Mouse (Mus musculus): ENCODE measurements at regions not wholly inside any gene's neighbourhood (a gene's known extent, or its start where the extent isn't known, plus 50 kb on each side); places are given as distances from the start of the nearest gene placed in this dataset.

DNA sequence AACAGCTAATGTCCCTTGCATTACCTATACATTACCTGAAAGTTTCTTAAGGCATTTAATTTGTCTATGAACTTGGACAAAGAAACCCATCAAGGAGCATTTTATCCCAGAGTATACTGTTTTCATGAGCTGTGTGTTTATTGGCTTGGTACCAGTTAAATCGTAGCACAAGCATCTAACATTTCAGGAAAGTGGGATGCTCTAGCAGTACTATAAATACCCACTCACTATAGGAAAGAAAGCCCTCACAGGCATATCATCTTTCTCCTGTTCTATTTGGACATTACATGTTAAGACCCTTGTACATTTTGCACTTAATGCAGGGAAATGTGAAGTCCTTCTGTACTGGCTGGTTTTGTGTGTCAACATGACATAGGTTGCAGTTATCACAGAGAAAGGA lies 163.9 kb downstream of the Ptprc start:
- Histone ChIP-seq H3K9ac (ENCODE audit: low read depth, low read length) (no peak overlapping the region), H3K36me3 (ENCODE audit: control insufficient read depth, insufficient read depth, low read length) (no peaks in the 10 kb centered on the region), H3K27ac (ENCODE audit: low read length) (no peak overlapping the region), H3K4me2 (ENCODE audit: low read depth, low read length) (no peak overlapping the region), H3K27me3 (replicated peaks; ENCODE audit: control insufficient read depth, insufficient read depth, low read length) (no peaks in the 10 kb centered on the region), H3K4me1 (ENCODE audit: control insufficient read depth, insufficient read depth, low read length) (no peaks in the 10 kb centered on the region), H3K9me3 (ENCODE audit: control insufficient read depth, low read length) (no peaks in the 10 kb centered on the region), H3K4me3 (ENCODE audit: low read length) (no peak overlapping the region)
- no peak for ATAC-seq
- 70% methylated on average over 1 of the region's 1 CpGs for WGBS

- 53% methylated on average over 7 of the region's 7 CpGs for WGBS
- Histone ChIP-seq H3K27me3 (replicated peaks; ENCODE audit: control insufficient read depth, insufficient read depth, low read length) (no peaks in the 10 kb centered on the region), H3K4me3 (ENCODE audit: low read length) (no peak overlapping the region), H3K36me3 (ENCODE audit: control insufficient read depth, insufficient read depth, low read length) (no peaks in the 10 kb centered on the region), H3K27ac (ENCODE audit: low read length) (no peak overlapping the region), H3K9me3 (ENCODE audit: control insufficient read depth, low read length) (no peaks in the 10 kb centered on the region), H3K4me1 (ENCODE audit: control insufficient read depth, insufficient read depth, low read length) (no peaks in the 10 kb centered on the region), H3K9ac (ENCODE audit: low read depth, low read length) (no peak overlapping the region), H3K4me2 (ENCODE audit: low read depth, low read length) (no peak overlapping the region)
- ATAC-seq = no peak
These were observed 164.5 kb downstream of the Ptprc start for GRCm38 (mm10) chr1:138010910-138011477.

- 16% methylated on average over 1 of the region's 1 CpGs for WGBS
These were observed 168.7 kb downstream of the Ptprc start for GRCm38 (mm10) chr1:138006811-138007210.

DNA sequence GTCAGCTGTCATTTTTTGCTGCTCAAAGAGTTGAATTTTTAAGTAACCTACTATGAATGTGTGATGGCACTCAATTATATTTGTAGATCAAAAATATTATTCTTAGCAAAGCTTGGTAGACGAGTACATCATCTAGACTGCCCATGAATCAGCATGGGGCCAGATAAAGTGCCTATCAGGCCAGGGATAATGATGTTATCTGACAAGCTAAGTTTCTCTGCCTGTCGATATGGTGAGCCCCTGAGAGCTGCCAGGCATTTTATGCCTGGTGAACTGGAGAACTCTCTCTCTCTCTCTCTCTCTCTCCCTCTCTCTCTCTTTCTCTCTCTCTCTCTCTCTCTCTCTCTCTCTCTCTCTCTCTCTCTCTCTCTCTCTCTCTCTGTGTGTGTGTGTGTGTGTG lies 171.2 kb downstream of the Ptprc start:
- no peak overlapping the region for H3K4me3 ChIP-seq (ENCODE audit: low read length)
- H3K36me3 ChIP-seq (ENCODE audit: control insufficient read depth, insufficient read depth, low read length) = no peaks in the 10 kb centered on the region
- no peak for ATAC-seq
- 60% methylated on average over 2 of the region's 2 CpGs for WGBS
- H3K27ac ChIP-seq (ENCODE audit: low read length) = no peak overlapping the region
- H3K9me3 ChIP-seq (ENCODE audit: control insufficient read depth, low read length) = no peaks in the 10 kb centered on the region
- H3K9ac ChIP-seq (ENCODE audit: low read depth, low read length) = no peak overlapping the region
- no peaks in the 10 kb centered on the region for H3K27me3 ChIP-seq (replicated peaks; ENCODE audit: control insufficient read depth, insufficient read depth, low read length)
- no peaks in the 10 kb centered on the region for H3K4me1 ChIP-seq (ENCODE audit: control insufficient read depth, insufficient read depth, low read length)
- H3K4me2 ChIP-seq (ENCODE audit: low read depth, low read length) = no peak overlapping the region

More at GRCm38 (mm10) chr1:138006811-138007210, 168.7 kb downstream of the Ptprc start:
- ATAC-seq = no peak
- Histone ChIP-seq H3K4me3 (ENCODE audit: low read length) (no peak overlapping the region), H3K9me3 (ENCODE audit: control insufficient read depth, low read length) (no peaks in the 10 kb centered on the region), H3K36me3 (ENCODE audit: control insufficient read depth, insufficient read depth, low read length) (no peaks in the 10 kb centered on the region), H3K9ac (ENCODE audit: low read depth, low read length) (no peak overlapping the region), H3K4me1 (ENCODE audit: control insufficient read depth, insufficient read depth, low read length) (no peaks in the 10 kb centered on the region), H3K27ac (ENCODE audit: low read length) (no peak overlapping the region), H3K27me3 (replicated peaks; ENCODE audit: control insufficient read depth, insufficient read depth, low read length) (no peaks in the 10 kb centered on the region), H3K4me2 (ENCODE audit: low read depth, low read length) (no peak overlapping the region)

DNA sequence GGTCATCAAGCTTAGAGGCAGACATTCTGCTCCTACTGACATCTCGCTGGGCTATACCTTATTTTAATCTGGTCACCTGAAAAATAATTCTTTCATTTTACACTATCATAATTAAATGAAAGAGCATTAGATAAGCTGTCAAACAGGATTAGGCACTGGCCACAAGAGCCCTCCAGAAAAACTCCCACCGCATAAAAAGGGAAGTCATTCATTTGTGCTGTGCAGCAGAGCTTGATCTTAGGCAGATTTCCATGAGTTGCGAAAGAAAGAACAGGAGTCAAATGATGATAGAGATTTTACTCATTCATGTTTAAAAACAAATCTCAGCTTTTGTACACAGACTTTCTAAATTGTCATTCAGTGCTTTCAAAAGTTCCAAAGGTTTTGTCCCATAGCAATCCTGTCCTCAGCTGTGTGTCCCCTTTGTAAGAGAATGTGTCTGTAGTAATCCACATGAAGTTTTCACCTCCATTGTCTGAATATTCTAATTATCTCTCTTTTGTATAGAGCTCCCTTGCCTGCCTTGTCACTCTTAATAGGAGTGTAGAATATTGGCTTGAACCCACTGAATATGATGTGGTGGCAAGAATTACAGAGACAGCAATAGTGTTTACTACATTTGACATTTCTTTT lies 176.1 kb downstream of the Ptprc start:
- Histone ChIP-seq H3K9me3 (ENCODE audit: control insufficient read depth, low read length) (no peaks in the 10 kb centered on the region), H3K27ac (ENCODE audit: low read length) (no peak overlapping the region), H3K4me3 (ENCODE audit: low read length) (no peak overlapping the region), H3K27me3 (replicated peaks; ENCODE audit: control insufficient read depth, insufficient read depth, low read length) (no peaks in the 10 kb centered on the region), H3K4me2 (ENCODE audit: low read depth, low read length) (no peak overlapping the region), H3K36me3 (ENCODE audit: control insufficient read depth, insufficient read depth, low read length) (no peaks in the 10 kb centered on the region), H3K9ac (ENCODE audit: low read depth, low read length) (no peak overlapping the region), H3K4me1 (ENCODE audit: control insufficient read depth, insufficient read depth, low read length) (no peaks in the 10 kb centered on the region)
- ATAC-seq = no peak
- WGBS = 78% methylated on average over 3 of the region's 3 CpGs

GRCm38 (mm10) chr1:137996041-137996440 lies 179.5 kb downstream of the Ptprc start:
- no peak overlapping the region for H3K9ac ChIP-seq (ENCODE audit: low read depth, low read length)
- WGBS = 83% methylated on average over 2 of the region's 2 CpGs
- no peaks in the 10 kb centered on the region for H3K9me3 ChIP-seq (ENCODE audit: control insufficient read depth, low read length)
- no peak overlapping the region for H3K4me2 ChIP-seq (ENCODE audit: low read depth, low read length)
- no peaks in the 10 kb centered on the region for H3K27me3 ChIP-seq (replicated peaks; ENCODE audit: control insufficient read depth, insufficient read depth, low read length)
- peak; percentile 94 for ATAC-seq
- H3K27ac ChIP-seq (ENCODE audit: low read length) = no peak overlapping the region
- no peaks in the 10 kb centered on the region for H3K36me3 ChIP-seq (ENCODE audit: control insufficient read depth, insufficient read depth, low read length)
- no peaks in the 10 kb centered on the region for H3K4me1 ChIP-seq (ENCODE audit: control insufficient read depth, insufficient read depth, low read length)
- no peak overlapping the region for H3K4me3 ChIP-seq (ENCODE audit: low read length)

DNA sequence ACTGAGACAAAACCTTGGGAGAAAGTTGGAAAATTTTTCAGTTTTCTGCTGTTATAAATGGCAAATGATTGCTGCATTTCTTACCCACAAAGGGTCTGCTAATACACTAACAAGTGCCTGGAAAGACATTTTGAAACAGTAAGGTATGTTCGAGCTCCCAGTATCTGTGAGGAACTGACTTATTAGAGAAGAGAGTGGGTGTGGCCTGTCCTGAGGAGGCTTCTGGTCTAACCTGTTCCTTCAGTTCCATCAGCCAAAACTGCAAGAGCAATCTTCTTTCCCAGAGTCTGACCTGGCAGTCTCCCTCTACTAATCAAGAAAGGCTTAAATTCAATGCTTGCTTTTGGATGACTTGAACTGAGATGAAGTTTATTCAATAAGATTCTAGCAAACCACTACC lies 183.6 kb downstream of the Ptprc start:
- Histone ChIP-seq H3K9me3 (ENCODE audit: control insufficient read depth, low read length) (no peaks in the 10 kb centered on the region), H3K27me3 (replicated peaks; ENCODE audit: control insufficient read depth, insufficient read depth, low read length) (no peaks in the 10 kb centered on the region), H3K4me1 (ENCODE audit: control insufficient read depth, insufficient read depth, low read length) (no peaks in the 10 kb centered on the region), H3K27ac (ENCODE audit: low read length) (no peak overlapping the region), H3K4me2 (ENCODE audit: low read depth, low read length) (no peak overlapping the region), H3K4me3 (ENCODE audit: low read length) (no peak overlapping the region), H3K9ac (ENCODE audit: low read depth, low read length) (no peak overlapping the region), H3K36me3 (ENCODE audit: control insufficient read depth, insufficient read depth, low read length) (no peaks in the 10 kb centered on the region)
- 62% methylated on average over 1 of the region's 1 CpGs for WGBS
- peak; percentile 66 for ATAC-seq

DNA sequence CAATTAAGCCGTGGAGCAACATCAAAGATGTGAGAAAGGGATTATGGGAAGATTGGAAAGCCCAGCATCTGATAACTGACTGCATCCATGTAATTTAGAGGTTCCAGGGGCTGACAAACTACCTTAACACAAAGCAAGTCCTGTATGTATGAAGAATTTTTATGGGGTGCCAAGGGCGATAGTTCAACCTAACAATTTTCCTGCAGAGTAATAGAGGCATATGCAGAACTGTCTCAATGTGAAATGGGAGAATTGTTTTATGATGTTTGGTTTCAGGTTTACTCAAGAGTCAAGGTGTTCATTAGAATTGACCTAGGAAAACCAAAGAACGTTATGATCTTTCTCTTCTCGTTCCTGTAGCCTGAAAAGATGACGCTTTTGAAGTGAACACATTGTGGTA lies 184.1 kb downstream of the Ptprc start:
- no peak overlapping the region for H3K9ac ChIP-seq (ENCODE audit: low read depth, low read length)
- H3K36me3 ChIP-seq (ENCODE audit: control insufficient read depth, insufficient read depth, low read length) = no peaks in the 10 kb centered on the region
- H3K4me2 ChIP-seq (ENCODE audit: low read depth, low read length) = no peak overlapping the region
- peak; percentile 86 for ATAC-seq
- no peaks in the 10 kb centered on the region for H3K4me1 ChIP-seq (ENCODE audit: control insufficient read depth, insufficient read depth, low read length)
- H3K9me3 ChIP-seq (ENCODE audit: control insufficient read depth, low read length) = no peaks in the 10 kb centered on the region
- H3K4me3 ChIP-seq (ENCODE audit: low read length) = no peak overlapping the region
- H3K27me3 ChIP-seq (replicated peaks; ENCODE audit: control insufficient read depth, insufficient read depth, low read length) = no peaks in the 10 kb centered on the region
- 63% methylated on average over 5 of the region's 5 CpGs for WGBS
- H3K27ac ChIP-seq (ENCODE audit: low read length) = no peak overlapping the region

- Histone ChIP-seq H3K4me1 (ENCODE audit: control insufficient read depth, insufficient read depth, low read length) (no peaks in the 10 kb centered on the region), H3K9me3 (ENCODE audit: control insufficient read depth, low read length) (no peaks in the 10 kb centered on the region), H3K27ac (ENCODE audit: low read length) (no peak overlapping the region), H3K4me3 (ENCODE audit: low read length) (no peak overlapping the region), H3K27me3 (replicated peaks; ENCODE audit: control insufficient read depth, insufficient read depth, low read length) (no peaks in the 10 kb centered on the region), H3K4me2 (ENCODE audit: low read depth, low read length) (no peak overlapping the region), H3K36me3 (ENCODE audit: control insufficient read depth, insufficient read depth, low read length) (no peaks in the 10 kb centered on the region), H3K9ac (ENCODE audit: low read depth, low read length) (no peak overlapping the region)
- no peak for ATAC-seq
- 47% methylated on average over 3 of the region's 3 CpGs for WGBS
These were observed 202.1 kb downstream of the Ptprc start for GRCm38 (mm10) chr1:137973406-137973805.
